Mouse (Mus musculus) ovary, adult 2 months (tissue): ENCODE data around the gene Ttl. TPM values are rescaled to one million over a fixed set of nuclear protein-coding genes. Genes with fewer than 3 reads are reported as not detected.

Experiments
- polyA plus RNA-seq: library from polyadenylated mRNA; depleted of rRNA; stranded (reverse); fragments of >200 nt; gene quantifications from 2 replicates; pipeline ENCODE4 v1.2.3, GENCODE M21; 2012; rRNA removed

Ttl gene
- polyA plus RNA-seq: 10.4 and 11.3 TPM in 2 replicates

GRCm38 (mm10) chr2:129065437-129066282, at the start of gene Ttl:
TSS of gene Ttl (plus strand) at chr2:129065942.

GRCm38 (mm10) chr2:129047811-129048210, 17.9 kb upstream of the Ttl start, which contains the start of gene Vinac1:
TSS of gene Vinac1 (minus strand) at chr2:129048172.

GRCm38 (mm10) chr2:129100784-129101310, 35.1 kb downstream of the Ttl start, which contains the start of gene Polr1b:
TSS of gene Polr1b (plus strand) at chr2:129100995.

GRCm38 (mm10) chr2:129129412-129129929, 63.7 kb downstream of the Ttl start, which contains the start of gene Chchd5:
TSS of gene Chchd5 (plus strand) at chr2:129129700.

Other genes starting within 250 kb of the Ttl start
- gene Tmem87b, start 247.8 kb upstream of the Ttl start, polyA plus RNA-seq: 14.2 and 15.5 TPM in 2 replicates
- 5.8 and 7.6 TPM in 2 replicates for gene Fbln7, start 203.0 kb upstream of the Ttl start, polyA plus RNA-seq
- gene Zc3h8, start 121.9 kb upstream of the Ttl start, polyA plus RNA-seq: 1.3 and 1.4 TPM in 2 replicates
- gene Zc3h6, start 98.5 kb upstream of the Ttl start, polyA plus RNA-seq: 1.5 and 1.6 TPM in 2 replicates
- gene Gm10762, start 98.2 kb upstream of the Ttl start, polyA plus RNA-seq: 6.0 and 6.2 TPM in 2 replicates
- gene Vinac1, start 17.8 kb upstream of the Ttl start, polyA plus RNA-seq: 0.26 and 0.28 TPM in 2 replicates
- gene Polr1b, start 35.1 kb downstream of the Ttl start, polyA plus RNA-seq: 25.6 and 30.9 TPM in 2 replicates
- 40.4 and 54.3 TPM in 2 replicates for gene Chchd5, start 63.8 kb downstream of the Ttl start, polyA plus RNA-seq
- gene Slc20a1, start 132.8 kb downstream of the Ttl start, polyA plus RNA-seq: 18.1 and 23.5 TPM in 2 replicates
- gene Ckap2l, start 231.3 kb downstream of the Ttl start, polyA plus RNA-seq: 0.40 and 0.61 TPM in 2 replicates
- 0.17 TPM in 1 of 2 replicates, not detected in the other for gene Il1a, start 244.0 kb downstream of the Ttl start, polyA plus RNA-seq